Mouse (Mus musculus) liver, embryonic 14.5 days (tissue): ENCODE measurements around the gene Tubg1.

Experiments
- CTCF ChIP-seq: IDR thresholded peaks from 2 replicates; pipeline ENCODE4 v1.5.1; 2016; ENCODE audit warnings: antibody characterized with exemption, low read depth, control low read depth
- EP300 ChIP-seq: IDR thresholded peaks from 2 replicates; pipeline ENCODE4 v1.6.1; 2016; ENCODE audit warnings: antibody characterized with exemption, low read depth

DNA sequence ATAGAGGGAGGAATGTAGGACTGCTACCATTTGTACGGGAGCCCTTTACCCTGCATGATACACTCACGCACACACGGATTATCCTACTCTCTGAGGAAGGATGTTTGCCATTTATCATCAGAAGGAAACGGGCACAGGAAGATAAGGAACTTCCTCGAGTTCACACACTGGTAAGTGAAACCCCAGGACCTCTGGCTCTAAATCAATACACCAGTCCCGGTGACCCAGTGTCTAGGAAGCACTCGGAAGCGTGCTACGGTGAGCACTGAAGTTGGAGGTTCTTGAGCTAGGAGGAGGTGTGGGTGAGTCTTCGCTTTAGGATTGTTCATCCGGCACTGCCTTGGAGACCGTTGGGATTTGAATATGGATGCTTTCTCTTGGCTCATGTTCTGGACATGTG is 13.3 kb downstream of the Tubg1 start:
- no peak for TF ChIP-seq CTCF
- no peak for TF ChIP-seq EP300
